Mouse (Mus musculus) forebrain, embryonic 16.5 days (tissue): ENCODE results near the gene Cln5. TPM values are rescaled to one million over a fixed set of nuclear protein-coding genes. Genes with fewer than 3 reads are reported as not detected.

Experiments used
- ATAC-seq: fragments of 200-750 bp; cut with Nextera tagmentation; 2 replicates; pipeline ENCODE4 v1.8.0; 2017; ENCODE audit warnings: mild to moderate bottlenecking, moderate library complexity
- H3K27ac ChIP-seq: fragments of 300-500 bp; sonication (generic); 2 replicates; pipeline ENCODE4 v1.5.1; 2014; ENCODE audit warnings: low read length, control low read depth
- H3K27me3 ChIP-seq: fragments of 300-500 bp; sonication (generic); replicated peaks from 2 replicates; pipeline ENCODE4 v1.6.1; 2014; ENCODE audit warnings: low read length; ENCODE audit not compliant: control insufficient read depth, insufficient read depth
- H3K36me3 ChIP-seq: fragments of 300-500 bp; sonication (generic); 2 replicates; pipeline ENCODE4 v1.6.1; 2014; ENCODE audit not compliant: control insufficient read depth, insufficient read depth
- H3K4me1 ChIP-seq: fragments of 300-500 bp; sonication (generic); replicated peaks from 2 replicates; pipeline ENCODE4 v1.6.1; 2014; ENCODE audit warnings: low read length; ENCODE audit not compliant: control insufficient read depth, insufficient read depth
- H3K4me2 ChIP-seq: fragments of 300-500 bp; sonication (generic); 2 replicates; pipeline ENCODE4 v1.6.1; 2014; ENCODE audit warnings: mild to moderate bottlenecking, low read length, control low read depth
- H3K4me3 ChIP-seq: fragments of 300-500 bp; sonication (generic); replicated peaks from 2 replicates; pipeline ENCODE4 v1.5.1; 2014; ENCODE audit warnings: mild to moderate bottlenecking, low read length, control low read depth
- H3K9ac ChIP-seq: fragments of 300-500 bp; sonication (generic); replicated peaks from 2 replicates; pipeline ENCODE4 v1.6.1; 2014; ENCODE audit warnings: low read depth, low read length, control low read depth
- H3K9me3 ChIP-seq: fragments of 300-500 bp; sonication (generic); 2 replicates; pipeline ENCODE4 v1.6.1; 2016; ENCODE audit warnings: low read length; ENCODE audit not compliant: control insufficient read depth
- WGBS: fragments of 180-500 bp; shearing (Covaris S2); extraction: QIAGEN DNeasy Blood & Tissue Kit; methylation state at CpG from one replicate; pipeline ENCODE4 v1.1.7; 2014; 5-methylcytosine and 5-hydroxymethylcytosine counted together
- polyA plus RNA-seq: library from polyadenylated mRNA; unstranded; fragments of >200 nt; fragmentation: Nextera tagmentation; extraction: Ambion mirVana; gene quantifications from 2 replicates; pipeline ENCODE4 v1.2.1, GENCODE M21; 2015

Cln5 gene
- polyA plus RNA-seq, 1 experiment from 2014 or later, result 9.4 TPM

GRCm38 (mm10) chr14:103093236-103093635 is 23.2 kb downstream of the Cln5 start:
- H3K4me1 ChIP-seq, result peaks cover 26% of the 10 kb centered on the region
- no peak overlapping the region for H3K9ac ChIP-seq
- H3K4me2 ChIP-seq, result no peak overlapping the region
- H3K27me3 ChIP-seq, result no peaks in the 10 kb centered on the region
- peaks cover 5% of the 10 kb centered on the region for H3K36me3 ChIP-seq
- 85% methylated on average over 3 of the region's 3 CpGs for WGBS
- H3K4me3 ChIP-seq, result no peak overlapping the region
- no peak overlapping the region for H3K27ac ChIP-seq
- ATAC-seq, result no peak
- H3K9me3 ChIP-seq, result no peaks in the 10 kb centered on the region

DNA sequence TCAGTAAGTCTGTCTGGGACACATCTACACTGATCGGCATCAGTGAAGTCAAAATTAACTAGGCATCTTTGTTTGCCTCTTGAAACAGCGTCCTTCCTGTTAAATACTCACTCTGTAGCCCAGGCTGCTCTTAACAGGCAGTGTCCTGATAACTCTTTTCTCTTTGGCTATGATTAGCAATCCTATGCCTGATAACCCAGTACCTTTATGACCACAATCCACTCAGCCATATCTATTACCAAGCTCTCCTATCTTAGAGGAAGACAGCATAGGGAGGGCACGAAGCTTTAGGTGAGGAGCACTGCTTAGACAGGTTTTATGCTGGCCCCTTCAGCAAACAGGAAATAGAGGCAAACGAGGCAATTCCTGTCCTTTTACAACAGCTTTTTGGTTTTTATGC is 23.7 kb downstream of the Cln5 start:
- Histone ChIP-seq H3K4me3 (no peak overlapping the region), H3K36me3 (peaks cover 2% of the 10 kb centered on the region), H3K4me1 (peaks cover 26% of the 10 kb centered on the region), H3K27me3 (no peaks in the 10 kb centered on the region), H3K4me2 (no peak overlapping the region), H3K9me3 (no peaks in the 10 kb centered on the region), H3K27ac (no peak overlapping the region), H3K9ac (no peak overlapping the region)
- WGBS, result 85% methylated on average over 4 of the region's 4 CpGs
- ATAC-seq, result no peak

GRCm38 (mm10) chr14:103095036-103095435 is 25.0 kb downstream of the Cln5 start:
- H3K4me2 ChIP-seq, result no peak overlapping the region
- H3K9ac ChIP-seq, result no peak overlapping the region
- no peak for ATAC-seq
- H3K36me3 ChIP-seq, result no peaks in the 10 kb centered on the region; the same call in 1 of the 2 replicates
- no peak overlapping the region for H3K27ac ChIP-seq
- no peaks in the 10 kb centered on the region for H3K9me3 ChIP-seq
- H3K27me3 ChIP-seq, result no peaks in the 10 kb centered on the region
- 85% methylated on average over 8 of the region's 8 CpGs for WGBS
- peaks cover 26% of the 10 kb centered on the region for H3K4me1 ChIP-seq
- H3K4me3 ChIP-seq, result no peak overlapping the region

GRCm38 (mm10) chr14:103095826-103096225 is 25.8 kb downstream of the Cln5 start:
- H3K4me3 ChIP-seq, result no peak overlapping the region
- peaks cover 26% of the 10 kb centered on the region for H3K4me1 ChIP-seq
- H3K4me2 ChIP-seq, result no peak overlapping the region
- no peak overlapping the region for H3K9ac ChIP-seq
- H3K27me3 ChIP-seq, result no peaks in the 10 kb centered on the region
- no peaks in the 10 kb centered on the region; the same call in 1 of the 2 replicates for H3K36me3 ChIP-seq
- 94% methylated on average over 8 of the region's 8 CpGs for WGBS
- H3K9me3 ChIP-seq, result no peaks in the 10 kb centered on the region
- no peak for ATAC-seq
- H3K27ac ChIP-seq, result no peak overlapping the region

DNA sequence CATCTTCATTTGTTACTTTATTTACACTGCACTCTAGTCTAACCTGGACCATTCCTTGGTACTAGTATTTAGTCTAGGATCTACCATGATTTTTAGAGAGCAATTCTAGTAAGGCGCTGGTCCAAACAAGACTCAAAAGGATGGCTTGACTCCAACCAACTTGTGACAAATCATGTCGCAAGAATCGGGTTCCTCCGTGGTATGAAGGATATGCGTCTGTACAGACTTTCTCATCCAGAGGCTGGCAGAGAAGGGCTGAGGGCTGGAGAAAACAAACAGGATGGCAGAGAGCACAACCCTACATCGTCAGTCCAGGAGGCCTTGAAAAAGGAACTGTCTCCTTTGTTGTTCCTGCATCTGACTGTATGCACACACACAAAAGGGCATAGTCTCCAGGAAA is 26.6 kb downstream of the Cln5 start:
- Histone ChIP-seq H3K4me3 (no peak overlapping the region), H3K27ac (no peak overlapping the region), H3K36me3 (no peaks in the 10 kb centered on the region; the same call in 1 of the 2 replicates), H3K4me2 (peak overlapping the region; percentile 36), H3K9ac (no peak overlapping the region), H3K9me3 (no peaks in the 10 kb centered on the region), H3K27me3 (no peaks in the 10 kb centered on the region), H3K4me1 (peaks cover 26% of the 10 kb centered on the region)
- 60% methylated on average over 6 of the region's 6 CpGs for WGBS
- ATAC-seq, result no peak

DNA sequence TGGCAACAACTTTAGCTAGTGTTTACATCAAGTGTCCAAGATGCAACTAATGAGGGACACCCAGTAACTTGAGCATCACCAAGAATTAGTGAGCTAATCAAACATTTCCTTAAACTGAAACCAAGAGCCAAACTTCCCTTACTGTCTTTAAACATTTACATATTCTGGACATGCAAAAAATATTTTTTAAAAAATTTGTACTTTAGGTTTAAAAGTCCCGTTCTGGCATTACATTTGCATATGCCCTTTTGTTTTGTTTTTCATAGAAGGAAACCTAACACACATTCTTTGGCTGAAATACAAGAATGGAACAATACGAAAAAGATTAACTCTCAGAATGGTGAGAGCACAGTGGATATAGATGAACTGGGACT is 28.2 kb downstream of the Cln5 start:
- H3K4me1 ChIP-seq, result peaks cover 26% of the 10 kb centered on the region
- peak overlapping the region; percentile 74 for H3K4me2 ChIP-seq
- no peak overlapping the region for H3K27ac ChIP-seq
- ATAC-seq, result no peak
- H3K36me3 ChIP-seq, result no peaks in the 10 kb centered on the region; the same call in 1 of the 2 replicates
- no peaks in the 10 kb centered on the region for H3K27me3 ChIP-seq
- under 1% methylated on average over 2 of the region's 2 CpGs for WGBS
- peak overlapping the region; percentile 98 for H3K9ac ChIP-seq
- H3K4me3 ChIP-seq, result peak overlapping the region; percentile 93
- H3K9me3 ChIP-seq, result no peaks in the 10 kb centered on the region

GRCm38 (mm10) chr14:103098587-103099235 is 28.7 kb downstream of the Cln5 start:
- under 1% methylated on average over 79 of the region's 86 CpGs for WGBS
- H3K27me3 ChIP-seq, result no peaks in the 10 kb centered on the region
- peak overlapping the region; percentile 98 for H3K9ac ChIP-seq
- H3K36me3 ChIP-seq, result no peaks in the 10 kb centered on the region; the same call in 1 of the 2 replicates
- peak overlapping the region; percentile 93 for H3K4me3 ChIP-seq
- H3K27ac ChIP-seq, result peak overlapping the region; percentile 98
- H3K9me3 ChIP-seq, result no peaks in the 10 kb centered on the region
- ATAC-seq, result peak; percentile 79
- H3K4me1 ChIP-seq, result peaks cover 23% of the 10 kb centered on the region
- H3K4me2 ChIP-seq, result peak overlapping the region; percentile 74

DNA sequence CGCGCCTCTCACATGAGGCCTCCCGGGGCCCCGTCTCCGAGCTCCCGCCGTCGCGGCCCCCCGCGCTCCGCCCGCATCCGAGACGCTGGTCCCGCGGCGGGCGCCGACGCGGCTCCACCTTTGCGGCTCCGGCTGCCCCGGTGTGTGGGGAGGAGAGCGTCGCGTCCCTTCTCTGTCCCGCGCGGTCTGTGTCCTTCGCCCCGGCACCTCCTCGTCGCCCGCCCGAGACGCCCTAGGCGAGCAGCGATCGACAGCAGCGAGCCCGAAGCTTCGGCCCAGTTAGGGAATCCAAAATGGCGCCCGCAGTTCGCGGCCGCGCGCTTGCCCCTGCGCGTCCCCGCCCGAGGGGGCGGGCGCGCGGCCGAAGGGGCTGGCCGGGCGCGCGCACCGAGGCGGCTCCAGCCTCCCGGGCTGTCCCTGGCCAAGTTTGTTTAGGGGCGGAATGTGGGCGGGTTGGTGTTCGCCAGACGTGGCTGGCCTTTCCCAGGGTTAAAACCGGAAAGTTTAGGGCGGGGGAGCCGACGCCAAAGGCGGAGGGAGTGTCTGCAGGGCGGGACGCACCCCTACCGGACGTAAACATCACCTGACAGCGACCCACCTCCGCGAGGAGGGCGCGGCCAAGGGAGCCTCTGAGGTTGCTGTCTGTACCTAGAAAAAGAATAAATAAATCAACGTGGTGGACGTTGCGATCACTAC is 29.4 kb downstream of the Cln5 start, which contains the start of gene Fbxl3:
Fbxl3 (minus strand) TSS at position 329 of the 696 bp plus-strand sequence.
- Histone ChIP-seq H3K9ac (peak within 1 kb of the TSS; percentile 98), H3K27ac (peak within 1 kb of the TSS; percentile 98), H3K36me3 (no peaks in the 10 kb centered on the region), H3K27me3 (no peaks in the 10 kb centered on the region), H3K4me3 (peak within 1 kb of the TSS; percentile 93), H3K4me2 (peak within 1 kb of the TSS; percentile 84), H3K4me1 (peaks cover 19% of the 10 kb centered on the region), H3K9me3 (no peaks in the 10 kb centered on the region)
- WGBS, result under 1% methylated on average over 87 of the region's 88 CpGs
- ATAC-seq, result peak; percentile 81

DNA sequence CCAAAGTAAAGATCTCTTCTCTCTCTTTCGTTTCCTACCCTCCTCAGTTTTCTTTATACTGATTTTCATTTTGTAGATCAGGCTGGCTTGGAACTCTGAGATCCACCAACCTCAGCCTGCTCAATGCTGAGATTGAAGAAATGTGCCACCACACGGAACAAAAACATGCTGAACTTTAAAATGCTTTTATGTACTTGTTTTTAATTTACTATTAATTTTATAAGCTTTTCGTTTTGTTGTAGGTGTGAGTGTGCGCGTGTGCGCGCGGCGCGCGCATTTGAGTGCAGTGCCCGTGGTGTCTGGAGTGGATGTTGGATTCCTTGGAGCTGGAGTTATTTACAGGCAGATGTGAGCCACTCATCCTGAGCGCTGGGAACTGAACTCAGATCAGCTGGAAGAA is 30.3 kb downstream of the Cln5 start:
- Histone ChIP-seq H3K36me3 (no peaks in the 10 kb centered on the region), H3K9me3 (no peaks in the 10 kb centered on the region), H3K27ac (no peak overlapping the region), H3K4me1 (peaks cover 19% of the 10 kb centered on the region), H3K4me2 (no peak overlapping the region), H3K27me3 (no peaks in the 10 kb centered on the region), H3K9ac (no peak overlapping the region), H3K4me3 (no peak overlapping the region)
- 83% methylated on average over 13 of the region's 13 CpGs for WGBS
- ATAC-seq, result no peak
